Mouse (Mus musculus): ENCODE measurements around the gene Slc36a1. TPM values are rescaled to one million over a fixed set of nuclear protein-coding genes. Genes with fewer than 3 reads are reported as not detected.
A peak's percentile ranks its signal among the peaks of the same experiment; 100 is the strongest.

The Slc36a1 gene
- polyA plus RNA-seq (2021): 17.5 TPM

- H3K27me3 ChIP-seq: peaks cover 21% of the 10 kb centered on the region
- TF ChIP-seq CTCF (IDR thresholded peaks at IDR 0.05): peak; percentile 99
- ChIA-PET CTCF (interaction anchor here (0.8 to 4.7 kb wide), 17 partner anchors 10 to 249 kb away, joined by 3 to 41 read pairs (median 4); no protein-coding TSS in a partner anchor), POLR2A (interaction anchor here (0.7 to 1.2 kb wide), 3 partner anchors 46 to 185 kb away, joined by 3 to 5 read pairs (median 3); no protein-coding TSS in a partner anchor)
- ATAC-seq (peak; percentile 66), DNase-seq (ENCODE audit: low read depth, low spot score) (peak; percentile 38)
- in situ Hi-C loops (cut with MboI; ENCODE audit: low pct_unique_long_range_greater_than_20kb): loop anchor here (5.0 kb wide), 1 partner anchor 178 kb away; no protein-coding TSS in a partner anchor
Observed at GRCm38 (mm10) chr11:55204159-55204596, at the start of gene Slc36a1. Gene Slc36a1, plus strand, starts transcription at chr11:55204350.

GRCm38 (mm10) chr11:55154398-55155069 lies 49.6 kb upstream of the Slc36a1 start:
- DNase-seq (ENCODE audit: low read depth, low spot score): no peak
- TF ChIP-seq CTCF (IDR thresholded peaks at IDR 0.05): no peak
- in situ Hi-C loops (cut with MboI; ENCODE audit: low pct_unique_long_range_greater_than_20kb): loop anchor here (5.0 to 10.0 kb wide), 5 partner anchors 67 to 280 kb away; no protein-coding TSS in a partner anchor
- ChIA-PET CTCF (no interaction called here), POLR2A (interaction anchor here (0.6 kb wide), 1 partner anchor 35 kb away, joined by 4 read pairs; no protein-coding TSS in a partner anchor)
- H3K27me3 ChIP-seq: no peaks in the 10 kb centered on the region
- no peak for ATAC-seq

GRCm38 (mm10) chr11:55155070-55155421 lies 49.1 kb upstream of the Slc36a1 start:
- no peak for TF ChIP-seq CTCF (IDR thresholded peaks at IDR 0.05)
- H3K27me3 ChIP-seq: no peaks in the 10 kb centered on the region
- DNase-seq (ENCODE audit: low read depth, low spot score): no peak
- in situ Hi-C loops (cut with MboI; ENCODE audit: low pct_unique_long_range_greater_than_20kb): loop anchor here (5.0 to 10.0 kb wide), 5 partner anchors 68 to 280 kb away; no protein-coding TSS in a partner anchor
- POLR2A ChIA-PET: interaction anchor here (0.6 kb wide), 1 partner anchor 35 kb away, joined by 4 read pairs; no protein-coding TSS in a partner anchor
- ATAC-seq: no peak
- CTCF ChIA-PET: no interaction called here

GRCm38 (mm10) chr11:55158785-55159359 lies 45.3 kb upstream of the Slc36a1 start:
- H3K27me3 ChIP-seq: peaks cover 13% of the 10 kb centered on the region
- in situ Hi-C loops (cut with MboI; ENCODE audit: low pct_unique_long_range_greater_than_20kb): loop anchor here (5.0 to 10.0 kb wide), 5 partner anchors 72 to 284 kb away; no protein-coding TSS in a partner anchor
- TF ChIP-seq CTCF (IDR thresholded peaks at IDR 0.05): peak; percentile 96
- DNase-seq (ENCODE audit: low read depth, low spot score) (peak; percentile 43), ATAC-seq (no peak)
- POLR2A ChIA-PET: interaction anchor here (0.6 kb wide), 1 partner anchor 176 kb away, joined by 3 read pairs; no protein-coding TSS in a partner anchor
- CTCF ChIA-PET: interaction anchor here (0.9 to 2.0 kb wide), 14 partner anchors 9 to 288 kb away, joined by 3 to 10 read pairs (median 4); no protein-coding TSS in a partner anchor

GRCm38 (mm10) chr11:55162670-55163069 lies 41.5 kb upstream of the Slc36a1 start:
- DNase-seq (ENCODE audit: low read depth, low spot score) (no peak), ATAC-seq (peak; percentile 57)
- ChIA-PET CTCF (no interaction called here), POLR2A (no interaction called here)
- TF ChIP-seq CTCF (IDR thresholded peaks at IDR 0.05): peak; percentile 84
- in situ Hi-C loops (cut with MboI; ENCODE audit: low pct_unique_long_range_greater_than_20kb): no loop called here
- H3K27me3 ChIP-seq: peaks cover 13% of the 10 kb centered on the region

GRCm38 (mm10) chr11:55164723-55165122 lies 39.4 kb upstream of the Slc36a1 start:
- TF ChIP-seq CTCF (IDR thresholded peaks at IDR 0.05): peak; percentile 85
- in situ Hi-C loops (cut with MboI; ENCODE audit: low pct_unique_long_range_greater_than_20kb): no loop called here
- POLR2A ChIA-PET: no interaction called here
- CTCF ChIA-PET: interaction anchor here (1.0 kb wide), 1 partner anchor 10 kb away, joined by 3 read pairs; no protein-coding TSS in a partner anchor
- DNase-seq (ENCODE audit: low read depth, low spot score): no peak
- peaks cover 21% of the 10 kb centered on the region for H3K27me3 ChIP-seq
- ATAC-seq: no peak

- ChIA-PET POLR2A (interaction anchor here (0.6 kb wide), 1 partner anchor 161 kb away, joined by 3 read pairs; no protein-coding TSS in a partner anchor), CTCF (no interaction called here)
- no peak for ATAC-seq
- TF ChIP-seq CTCF (IDR thresholded peaks at IDR 0.05): no peak
- DNase-seq (ENCODE audit: low read depth, low spot score): no peak
- H3K27me3 ChIP-seq: peaks cover 16% of the 10 kb centered on the region
- in situ Hi-C loops (cut with MboI; ENCODE audit: low pct_unique_long_range_greater_than_20kb): no loop called here
Observed at GRCm38 (mm10) chr11:55165748-55166147, 38.4 kb upstream of the Slc36a1 start.

GRCm38 (mm10) chr11:55168504-55168903 lies 35.6 kb upstream of the Slc36a1 start:
- DNase-seq (ENCODE audit: low read depth, low spot score) (no peak), ATAC-seq (no peak)
- peaks cover 23% of the 10 kb centered on the region for H3K27me3 ChIP-seq
- ChIA-PET POLR2A (no interaction called here), CTCF (interaction anchor here (1.5 kb wide), 1 partner anchor 10 kb away, joined by 5 read pairs; no protein-coding TSS in a partner anchor)
- in situ Hi-C loops (cut with MboI; ENCODE audit: low pct_unique_long_range_greater_than_20kb): no loop called here
- TF ChIP-seq CTCF (IDR thresholded peaks at IDR 0.05): no peak

- in situ Hi-C loops (cut with MboI; ENCODE audit: low pct_unique_long_range_greater_than_20kb): no loop called here
- ChIA-PET CTCF (interaction anchor here (1.5 kb wide), 1 partner anchor 10 kb away, joined by 5 read pairs; no protein-coding TSS in a partner anchor), POLR2A (no interaction called here)
- TF ChIP-seq CTCF (IDR thresholded peaks at IDR 0.05): no peak
- peaks cover 23% of the 10 kb centered on the region for H3K27me3 ChIP-seq
- DNase-seq (ENCODE audit: low read depth, low spot score) (no peak), ATAC-seq (no peak)
Observed at GRCm38 (mm10) chr11:55168914-55169313, 35.2 kb upstream of the Slc36a1 start.

- peaks cover 37% of the 10 kb centered on the region for H3K27me3 ChIP-seq
- TF ChIP-seq CTCF (IDR thresholded peaks at IDR 0.05): no peak
- DNase-seq (ENCODE audit: low read depth, low spot score) (no peak), ATAC-seq (no peak)
- ChIA-PET CTCF (no interaction called here), POLR2A (no interaction called here)
- in situ Hi-C loops (cut with MboI; ENCODE audit: low pct_unique_long_range_greater_than_20kb): no loop called here
Observed at GRCm38 (mm10) chr11:55170501-55170900, 33.6 kb upstream of the Slc36a1 start.

GRCm38 (mm10) chr11:55178830-55179229 lies 25.3 kb upstream of the Slc36a1 start:
- in situ Hi-C loops (cut with MboI; ENCODE audit: low pct_unique_long_range_greater_than_20kb): no loop called here
- ChIA-PET CTCF (no interaction called here), POLR2A (no interaction called here)
- ATAC-seq (no peak), DNase-seq (ENCODE audit: low read depth, low spot score) (no peak)
- peaks cover 31% of the 10 kb centered on the region for H3K27me3 ChIP-seq
- TF ChIP-seq CTCF (IDR thresholded peaks at IDR 0.05): no peak
